Mouse (Mus musculus) ES-Bruce4 (cell line): ENCODE measurements around the gene Tmem117. TPM values are rescaled to one million over a fixed set of nuclear protein-coding genes. Genes with fewer than 3 reads are reported as not detected.

ENCODE experiments used
- H3K27ac ChIP-seq: 2 replicates; pipeline ENCODE4 v1.5.1; 2012; ENCODE audit warnings: low read length, inconsistent platforms; ENCODE audit not compliant: insufficient read depth
- H3K27me3 ChIP-seq: 2 replicates; pipeline ENCODE4 v1.6.1; 2012; ENCODE audit warnings: mild to moderate bottlenecking, low read length, inconsistent platforms; ENCODE audit not compliant: control insufficient read depth, poor library complexity, insufficient read depth, severe bottlenecking
- H3K36me3 ChIP-seq: 2 replicates; pipeline ENCODE4 v1.6.1; 2012; ENCODE audit warnings: inconsistent platforms, mild to moderate bottlenecking, low read length, moderate library complexity; ENCODE audit not compliant: control insufficient read depth, poor library complexity, insufficient read depth, severe bottlenecking
- H3K4me1 ChIP-seq: one replicate; pipeline ENCODE4 v1.8.1; 2011; ENCODE audit warnings: low read length; ENCODE audit not compliant: control insufficient read depth, insufficient read depth
- H3K4me3 ChIP-seq: 2 replicates; pipeline ENCODE4 v1.5.1; 2011; ENCODE audit warnings: low read depth, mild to moderate bottlenecking, low read length
- H3K9ac ChIP-seq: 2 replicates; pipeline ENCODE4 v1.6.1; 2012; ENCODE audit warnings: low read depth, mild to moderate bottlenecking, inconsistent platforms; ENCODE audit not compliant: poor library complexity, severe bottlenecking
- H3K9me3 ChIP-seq: replicated peaks from 2 replicates; pipeline ENCODE4 v1.6.1; 2012; ENCODE audit warnings: mild to moderate bottlenecking, low read length, inconsistent platforms; ENCODE audit not compliant: control insufficient read depth, poor library complexity, insufficient read depth, severe bottlenecking
- CTCF ChIP-seq: IDR thresholded peaks from one replicate; pipeline ENCODE4 v1.8.1; 2011; ENCODE audit warnings: low read depth, low read length
- EP300 ChIP-seq: IDR thresholded peaks from 2 replicates; pipeline ENCODE4 v1.6.1; 2011; ENCODE audit warnings: low read depth, low read length; ENCODE audit not compliant: insufficient read depth
- POLR2A ChIP-seq: IDR thresholded peaks from one replicate; pipeline ENCODE4 v1.8.1; 2011; ENCODE audit warnings: low read length; ENCODE audit not compliant: insufficient read depth
- polyA plus RNA-seq: library from polyadenylated mRNA; stranded (reverse); fragments of >200 nt; gene quantifications from 2 replicates; pipeline ENCODE4 v1.2.4, GENCODE M21; 2011; ENCODE audit warnings: low read depth; ENCODE audit not compliant: missing spikeins, insufficient read depth, insufficient read length

Gene Tmem117
- polyA plus RNA-seq, 1 experiment, result 1.2 TPM

GRCm38 (mm10) chr15:94943891-94944290 lies 314.9 kb downstream of the Tmem117 start:
- Histone ChIP-seq H3K9me3 (no peaks in the 10 kb centered on the region), H3K4me3 (no peak overlapping the region), H3K36me3 (no peaks in the 10 kb centered on the region), H3K27me3 (no peaks in the 10 kb centered on the region), H3K9ac (no peak overlapping the region), H3K27ac (no peak overlapping the region), H3K4me1 (no peaks in the 10 kb centered on the region)
- TF ChIP-seq CTCF (no peak), EP300 (no peak), POLR2A (no peak)

GRCm38 (mm10) chr15:94951382-94952048 lies 322.5 kb downstream of the Tmem117 start:
- H3K9ac ChIP-seq, result no peak overlapping the region
- no peak overlapping the region for H3K4me3 ChIP-seq
- H3K27ac ChIP-seq, result no peak overlapping the region
- no peaks in the 10 kb centered on the region for H3K9me3 ChIP-seq
- no peaks in the 10 kb centered on the region for H3K4me1 ChIP-seq
- H3K36me3 ChIP-seq, result no peaks in the 10 kb centered on the region
- H3K27me3 ChIP-seq, result no peaks in the 10 kb centered on the region
- TF ChIP-seq EP300, result no peak
- TF ChIP-seq POLR2A, result no peak
- TF ChIP-seq CTCF, result no peak

- no peaks in the 10 kb centered on the region for H3K9me3 ChIP-seq
- no peak for TF ChIP-seq POLR2A
These were observed 327.7 kb downstream of the Tmem117 start for GRCm38 (mm10) chr15:94956697-94957096.

DNA sequence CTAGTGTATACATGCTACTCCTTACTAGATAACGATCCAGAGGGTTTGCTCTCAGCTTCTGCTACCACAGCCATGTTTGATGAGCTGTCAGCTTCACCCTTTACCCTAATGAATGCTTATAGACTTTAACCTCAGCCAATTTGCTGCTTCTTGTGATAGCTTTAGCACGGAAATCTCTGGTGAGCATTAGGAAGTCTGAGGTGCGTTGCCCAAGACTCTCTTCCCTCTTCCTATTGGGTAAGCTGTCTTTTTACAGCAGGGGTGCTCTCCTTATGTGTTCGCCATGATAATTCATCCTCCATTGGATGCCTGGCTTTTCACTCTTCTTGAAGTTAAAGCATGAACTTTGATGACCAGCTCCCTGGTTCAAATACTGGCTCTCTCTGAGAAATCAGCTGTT lies 328.2 kb downstream of the Tmem117 start:
- Histone ChIP-seq H3K27ac (no peak overlapping the region), H3K9ac (no peak overlapping the region), H3K9me3 (no peaks in the 10 kb centered on the region), H3K4me3 (no peak overlapping the region), H3K4me1 (no peaks in the 10 kb centered on the region), H3K36me3 (no peaks in the 10 kb centered on the region), H3K27me3 (no peaks in the 10 kb centered on the region)
- TF ChIP-seq CTCF (no peak), EP300 (no peak), POLR2A (no peak)

More at GRCm38 (mm10) chr15:94956697-94957096, 327.7 kb downstream of the Tmem117 start:
- Histone ChIP-seq H3K27me3 (no peaks in the 10 kb centered on the region), H3K36me3 (no peaks in the 10 kb centered on the region), H3K4me3 (no peak overlapping the region), H3K4me1 (no peaks in the 10 kb centered on the region), H3K27ac (no peak overlapping the region), H3K9ac (no peak overlapping the region)

DNA sequence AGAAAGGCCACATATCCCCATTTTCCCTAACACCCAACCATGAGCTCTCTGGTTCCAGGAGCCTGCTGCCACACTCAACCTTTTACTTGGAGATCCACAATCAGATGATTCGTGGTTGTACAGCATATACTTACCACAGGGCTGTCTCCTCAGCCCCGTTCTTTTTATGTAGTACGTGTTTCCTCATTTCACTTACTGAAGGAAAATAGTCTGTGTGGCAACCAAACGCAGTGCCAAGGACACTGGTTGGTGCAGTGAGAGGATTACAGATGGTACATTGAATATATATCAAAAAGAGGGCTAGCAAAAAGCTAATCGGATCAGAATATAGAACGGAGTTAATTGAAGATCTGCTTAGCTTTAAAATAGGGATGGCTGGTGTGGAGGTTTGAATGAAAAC lies 338.0 kb downstream of the Tmem117 start:
- H3K27ac ChIP-seq, result no peak overlapping the region
- H3K27me3 ChIP-seq, result no peaks in the 10 kb centered on the region
- no peaks in the 10 kb centered on the region for H3K9me3 ChIP-seq
- TF ChIP-seq EP300, result no peak
- no peak for TF ChIP-seq POLR2A
- TF ChIP-seq CTCF, result no peak
- no peaks in the 10 kb centered on the region for H3K4me1 ChIP-seq
- H3K9ac ChIP-seq, result no peak overlapping the region
- no peaks in the 10 kb centered on the region for H3K36me3 ChIP-seq
- no peak overlapping the region for H3K4me3 ChIP-seq

- no peak overlapping the region for H3K4me3 ChIP-seq
- H3K9me3 ChIP-seq, result no peaks in the 10 kb centered on the region
- no peak overlapping the region for H3K9ac ChIP-seq
- no peak for TF ChIP-seq POLR2A
- no peak for TF ChIP-seq CTCF
- no peak for TF ChIP-seq EP300
- no peaks in the 10 kb centered on the region for H3K36me3 ChIP-seq
- no peaks in the 10 kb centered on the region for H3K27me3 ChIP-seq
- H3K27ac ChIP-seq, result no peak overlapping the region
- H3K4me1 ChIP-seq, result no peaks in the 10 kb centered on the region
These were observed 339.6 kb downstream of the Tmem117 start for GRCm38 (mm10) chr15:94968403-94969180.
